Mouse (Mus musculus) testis, adult 2 months (tissue): ENCODE data around the gene Hoxd9. TPM values are rescaled to one million over a fixed set of nuclear protein-coding genes. Genes with fewer than 3 reads are reported as not detected.

Experiments
- H3K27ac ChIP-seq: fragments of 200-500 bp; 2 replicates; pipeline ENCODE4 v1.5.1; 2012; ENCODE audit warnings: low read depth, low read length; ENCODE audit not compliant: control insufficient read depth, insufficient read depth
- H3K27me3 ChIP-seq: fragments of 200-500 bp; 2 replicates; pipeline ENCODE4 v1.6.1; 2012; ENCODE audit warnings: mild to moderate bottlenecking, low read length, moderate library complexity; ENCODE audit not compliant: control insufficient read depth, insufficient read depth
- H3K36me3 ChIP-seq: fragments of 200-500 bp; 2 replicates; pipeline ENCODE4 v1.6.1; 2012; ENCODE audit warnings: mild to moderate bottlenecking, low read length; ENCODE audit not compliant: control insufficient read depth, insufficient read depth
- H3K4me1 ChIP-seq: fragments of 200-500 bp; 2 replicates; pipeline ENCODE4 v1.6.1; 2012; ENCODE audit warnings: low read length; ENCODE audit not compliant: control insufficient read depth, insufficient read depth
- H3K4me3 ChIP-seq: fragments of 200-500 bp; 2 replicates; pipeline ENCODE4 v1.5.1; 2012; ENCODE audit warnings: low read depth, mild to moderate bottlenecking, low read length, moderate library complexity, mixed read lengths; ENCODE audit not compliant: control insufficient read depth
- CTCF ChIP-seq: fragments of 200-500 bp; IDR thresholded peaks from 2 replicates; pipeline ENCODE4 v1.5.1; 2012; ENCODE audit warnings: low read depth, mild to moderate bottlenecking, inconsistent platforms, low read length, moderate library complexity; ENCODE audit not compliant: control insufficient read depth, insufficient read depth, insufficient replicate concordance
- POLR2A ChIP-seq: fragments of 200-500 bp; IDR thresholded peaks from 2 replicates; pipeline ENCODE4 v1.6.1; 2012; ENCODE audit warnings: low read depth, mild to moderate bottlenecking, inconsistent platforms, low read length, moderate library complexity; ENCODE audit not compliant: control insufficient read depth
- polyA plus RNA-seq: library from polyadenylated mRNA; depleted of rRNA; stranded (reverse); fragments of >200 nt; gene quantifications from 2 replicates; pipeline ENCODE4 v1.2.3, GENCODE M21; 2012; rRNA removed

Hoxd9 gene
- polyA plus RNA-seq, 1 experiment, result 1.8 TPM

- peaks cover 10% of the 10 kb centered on the region for H3K27me3 ChIP-seq
- H3K4me1 ChIP-seq, result peaks cover 30% of the 10 kb centered on the region
- H3K27ac ChIP-seq, result no peak overlapping the region
- TF ChIP-seq CTCF, result no peak
- no peak for TF ChIP-seq POLR2A
- H3K36me3 ChIP-seq, result no peaks in the 10 kb centered on the region
- H3K4me3 ChIP-seq, result peak overlapping the region; percentile 58
Observed at GRCm38 (mm10) chr2:74749337-74750121, 52.0 kb downstream of the Hoxd9 start.

Other genes starting within 250 kb of the Hoxd9 start
- 49.5 and 56.1 TPM in 2 replicates for gene Lnpk, start 118.3 kb upstream of the Hoxd9 start, polyA plus RNA-seq
- 0.02 TPM in 2 replicates for gene Evx2, start 38.2 kb upstream of the Hoxd9 start, polyA plus RNA-seq
- gene Hoxd13, start 29.4 kb upstream of the Hoxd9 start, polyA plus RNA-seq, result 0.11 TPM in 1 of 2 replicates, not detected in the other
- 0.05 TPM in 1 of 2 replicates, not detected in the other for gene Hoxd12, start 22.7 kb upstream of the Hoxd9 start, polyA plus RNA-seq
- 0.23 TPM in 1 of 2 replicates, not detected in the other for gene Hoxd11, start 18.2 kb upstream of the Hoxd9 start, polyA plus RNA-seq
- 0.73 and 0.81 TPM in 2 replicates for gene Hoxd10, start 5.8 kb upstream of the Hoxd9 start, polyA plus RNA-seq
- gene Hoxd8, start 6.9 kb downstream of the Hoxd9 start, polyA plus RNA-seq, result 23.1 and 23.6 TPM in 2 replicates
- 0.48 and 1.4 TPM in 2 replicates for gene Hoxd3, start 14.2 kb downstream of the Hoxd9 start, polyA plus RNA-seq
- gene Hoxd4, start 14.2 kb downstream of the Hoxd9 start, polyA plus RNA-seq, result 3.3 and 5.3 TPM in 2 replicates
- gene Gm28230, start 29.0 kb downstream of the Hoxd9 start, polyA plus RNA-seq, result 0.46 and 1.2 TPM in 2 replicates
- not detected in 2 replicates for gene Hoxd1, start 65.3 kb downstream of the Hoxd9 start, polyA plus RNA-seq
- gene Mtx2, start 128.1 kb downstream of the Hoxd9 start, polyA plus RNA-seq, result 33.0 and 36.8 TPM in 2 replicates